Mouse (Mus musculus): ENCODE data around the gene Plppr2. TPM values are rescaled to one million over a fixed set of nuclear protein-coding genes. Genes with fewer than 3 reads are reported as not detected.

Plppr2 gene
- total RNA-seq, 1 experiment, result 2.0 TPM

DNA sequence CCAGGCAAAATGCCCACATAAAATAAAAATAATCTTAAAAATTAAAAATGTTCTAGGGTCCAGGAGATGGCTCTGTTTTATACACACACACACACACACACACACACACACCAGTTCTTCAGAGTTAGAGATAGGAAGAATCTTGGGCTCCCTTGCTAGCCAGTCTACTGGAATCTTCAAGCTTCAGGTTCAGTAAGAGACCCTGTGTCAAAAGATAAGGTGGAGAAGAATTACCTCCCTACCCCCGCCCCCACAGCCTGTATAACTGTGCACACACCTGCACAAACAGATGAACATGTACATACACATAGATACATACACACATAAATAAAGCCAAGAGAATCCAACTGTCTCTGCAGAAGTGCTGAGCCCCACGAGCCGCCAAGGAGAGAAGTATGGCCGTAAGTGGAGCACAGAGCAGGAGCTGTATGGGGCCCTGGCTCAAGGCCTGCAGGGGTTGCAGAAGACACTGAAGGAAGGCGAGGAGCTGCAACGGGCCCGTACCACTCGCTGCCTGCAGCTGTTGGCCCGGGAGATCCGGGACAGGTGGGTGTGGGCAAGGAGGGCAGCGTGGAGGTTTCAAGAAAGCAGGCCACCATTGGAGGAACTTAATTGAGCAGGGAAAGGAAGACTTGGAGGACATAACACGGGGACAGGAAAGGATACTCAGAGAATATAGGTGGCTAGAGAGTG is 4.2 kb upstream of the Plppr2 start:
- Histone ChIP-seq H3K27ac (ENCODE audit: insufficient read depth, low read depth, low read length, poor library complexity, severe bottlenecking) (no peak overlapping the region), H3K36me3 (ENCODE audit: control insufficient read depth, insufficient read depth, low read length, poor library complexity, severe bottlenecking) (no peaks in the 10 kb centered on the region; the same call in 1 of the 2 replicates), H3K9ac (ENCODE audit: insufficient read depth, low read depth, low read length, poor library complexity, severe bottlenecking) (no peak overlapping the region), H3K9me3 (ENCODE audit: control insufficient read depth, insufficient read depth, low read depth, low read length) (no peaks in the 10 kb centered on the region), H3K4me3 (ENCODE audit: insufficient read depth in 1 of 2, low read depth in 1 of 2, low read length in 2 of 2, poor library complexity in 1 of 2, severe bottlenecking in 1 of 2) (peak overlapping the region in 1 of 2 experiments; percentile 38; a peak in 1 of 4 replicates), H3K4me1 (ENCODE audit: control insufficient read depth in 2 of 2, insufficient read depth in 2 of 2, low read length in 2 of 2, poor library complexity in 1 of 2) (peaks cover 2 to 12% of the 10 kb centered on the region in 2 experiments; a peak in 2 of 4 replicates)
- no peak for TF ChIP-seq ZC3H11A (IDR thresholded peaks at IDR 0.05; ENCODE audit: borderline replicate concordance, low read depth, low read length)
- TF ChIP-seq ZNF384 (IDR thresholded peaks at IDR 0.05; ENCODE audit: low read depth, low read length), result no peak
- TF ChIP-seq CHD2 (IDR thresholded peaks at IDR 0.05; ENCODE audit: low read depth, low read length), result no peak
- TF ChIP-seq MAFK (IDR thresholded peaks at IDR 0.05; ENCODE audit: insufficient read depth, low read depth, low read length), result no peak
- no peak for TF ChIP-seq HCFC1 (IDR thresholded peaks at IDR 0.05; ENCODE audit: borderline replicate concordance, insufficient read depth, low read length)
- in situ Hi-C loops (cut with MboI; ENCODE audit: low sequenced_read_pairs in 2 of 2, unreplicated experiment in 2 of 2), result no loop called here
- no peak for DNase-seq (ENCODE audit: low read depth, low spot score)

DNA sequence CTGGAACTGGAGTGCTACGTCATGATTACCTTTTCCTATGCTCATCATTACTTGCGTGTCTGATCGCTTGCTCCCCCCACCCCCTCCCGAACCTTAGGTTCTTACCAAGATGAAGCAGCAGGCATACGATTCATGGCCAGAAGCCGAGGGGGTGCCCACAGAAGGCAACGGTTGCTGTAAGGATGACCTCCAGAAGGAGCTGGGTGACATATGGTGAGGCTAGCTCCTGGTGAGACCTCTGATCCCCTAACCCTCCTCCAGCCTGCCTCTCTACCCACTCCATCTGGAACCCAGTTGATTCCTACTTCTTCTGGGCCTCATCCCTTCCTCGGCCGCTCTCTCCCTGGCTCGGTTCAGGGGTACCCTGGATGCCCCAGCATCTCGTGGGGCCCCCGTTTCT is 2.8 kb upstream of the Plppr2 start:
- Histone ChIP-seq H3K36me3 (ENCODE audit: control insufficient read depth, insufficient read depth, low read length, poor library complexity, severe bottlenecking) (no peaks in the 10 kb centered on the region; the same call in 1 of the 2 replicates), H3K9ac (ENCODE audit: insufficient read depth, low read depth, low read length, poor library complexity, severe bottlenecking) (no peak overlapping the region), H3K4me1 (ENCODE audit: control insufficient read depth in 2 of 2, insufficient read depth in 2 of 2, low read length in 2 of 2, poor library complexity in 1 of 2) (peaks cover 2 to 12% of the 10 kb centered on the region in 2 experiments; a peak in 2 of 4 replicates), H3K27ac (ENCODE audit: insufficient read depth, low read depth, low read length, poor library complexity, severe bottlenecking) (no peak overlapping the region), H3K4me3 (ENCODE audit: insufficient read depth in 1 of 2, low read depth in 1 of 2, low read length in 2 of 2, poor library complexity in 1 of 2, severe bottlenecking in 1 of 2) (no peak overlapping the region), H3K9me3 (ENCODE audit: control insufficient read depth, insufficient read depth, low read depth, low read length) (no peaks in the 10 kb centered on the region)
- in situ Hi-C loops (cut with MboI; ENCODE audit: low sequenced_read_pairs in 2 of 2, unreplicated experiment in 2 of 2), result no loop called here
- TF ChIP-seq CHD2 (IDR thresholded peaks at IDR 0.05; ENCODE audit: low read depth, low read length) (no peak), MAFK (IDR thresholded peaks at IDR 0.05; ENCODE audit: insufficient read depth, low read depth, low read length) (no peak), ZC3H11A (IDR thresholded peaks at IDR 0.05; ENCODE audit: borderline replicate concordance, low read depth, low read length) (no peak), ZNF384 (IDR thresholded peaks at IDR 0.05; ENCODE audit: low read depth, low read length) (no peak), HCFC1 (IDR thresholded peaks at IDR 0.05; ENCODE audit: borderline replicate concordance, insufficient read depth, low read length) (no peak)
- no peak for DNase-seq (ENCODE audit: low read depth, low spot score)

DNA sequence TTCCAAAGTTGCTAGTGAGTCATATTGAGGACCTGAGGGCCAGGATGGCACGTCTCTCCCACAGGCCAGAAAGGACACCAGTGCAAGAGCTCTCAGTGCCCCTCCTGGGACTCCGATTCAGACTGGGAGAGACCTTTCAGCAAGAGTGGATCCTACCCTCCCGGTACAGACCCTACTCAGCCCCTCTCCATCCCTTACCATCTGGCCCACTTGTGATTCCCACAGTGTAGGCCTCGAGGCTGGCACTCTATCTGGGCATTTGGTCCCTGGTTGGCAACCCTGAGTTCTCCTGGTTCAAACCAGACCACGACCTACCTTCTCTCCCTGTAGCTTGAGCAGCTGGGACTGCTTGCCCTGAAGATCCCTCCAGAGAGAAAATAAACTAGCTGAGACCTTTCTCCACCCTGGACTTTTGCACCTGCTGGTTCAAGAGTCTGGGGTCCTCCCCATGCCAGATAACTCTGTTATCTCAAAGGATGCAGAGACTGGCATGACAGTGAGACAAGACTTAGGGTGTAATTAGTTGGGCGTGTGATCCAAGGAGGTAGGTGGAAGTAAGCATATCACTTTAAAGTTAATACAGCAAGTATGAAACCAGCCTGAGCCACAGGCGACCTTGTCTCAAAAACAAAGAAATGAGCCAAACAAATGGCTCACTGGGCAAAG is 1.2 kb upstream of the Plppr2 start:
- Histone ChIP-seq H3K9ac (ENCODE audit: insufficient read depth, low read depth, low read length, poor library complexity, severe bottlenecking) (no peak overlapping the region), H3K4me1 (ENCODE audit: control insufficient read depth in 2 of 2, insufficient read depth in 2 of 2, low read length in 2 of 2, poor library complexity in 1 of 2) (peaks cover 2 to 12% of the 10 kb centered on the region in 2 experiments; a peak in 2 of 4 replicates)
- in situ Hi-C loops (cut with MboI; ENCODE audit: low sequenced_read_pairs in 2 of 2, unreplicated experiment in 2 of 2), result no loop called here

DNA sequence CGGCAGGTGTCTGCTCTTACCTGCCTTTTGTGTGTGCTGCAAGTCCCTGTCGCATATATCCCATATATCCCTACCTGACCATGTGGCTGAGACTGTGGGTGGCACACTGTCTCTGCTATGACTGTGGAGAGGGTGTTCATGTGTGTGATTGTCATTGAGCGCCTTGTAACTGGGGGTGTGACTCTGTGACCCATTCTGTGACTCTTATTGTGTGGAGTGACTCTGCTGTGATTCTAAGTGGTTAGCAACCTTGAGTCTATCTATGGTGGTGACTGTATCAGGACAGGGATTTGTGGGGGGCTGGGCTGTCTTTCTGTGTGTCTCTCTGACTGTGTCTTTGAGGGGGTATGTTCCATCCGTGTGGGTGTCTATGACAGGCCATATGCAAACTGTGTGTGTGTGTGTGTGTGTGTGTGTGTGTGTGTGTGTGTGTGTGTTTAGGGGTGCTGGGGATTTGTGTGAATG is 910 bp downstream of the Plppr2 start:
- no peaks in the 10 kb centered on the region; the same call in 1 of the 2 replicates for H3K36me3 ChIP-seq (ENCODE audit: control insufficient read depth, insufficient read depth, low read length, poor library complexity, severe bottlenecking)
- no peak overlapping the region for H3K4me3 ChIP-seq (ENCODE audit: insufficient read depth in 1 of 2, low read depth in 1 of 2, low read length in 2 of 2, poor library complexity in 1 of 2, severe bottlenecking in 1 of 2)
- no peak overlapping the region for H3K9ac ChIP-seq (ENCODE audit: insufficient read depth, low read depth, low read length, poor library complexity, severe bottlenecking)
- no peak overlapping the region for H3K27ac ChIP-seq (ENCODE audit: insufficient read depth, low read depth, low read length, poor library complexity, severe bottlenecking)
- DNase-seq (ENCODE audit: low read depth, low spot score), result no peak
- TF ChIP-seq HCFC1 (IDR thresholded peaks at IDR 0.05; ENCODE audit: borderline replicate concordance, insufficient read depth, low read length) (no peak), MAFK (IDR thresholded peaks at IDR 0.05; ENCODE audit: insufficient read depth, low read depth, low read length) (no peak), ZC3H11A (IDR thresholded peaks at IDR 0.05; ENCODE audit: borderline replicate concordance, low read depth, low read length) (no peak), CHD2 (IDR thresholded peaks at IDR 0.05; ENCODE audit: low read depth, low read length) (no peak), ZNF384 (IDR thresholded peaks at IDR 0.05; ENCODE audit: low read depth, low read length) (no peak)
- H3K4me1 ChIP-seq (ENCODE audit: control insufficient read depth in 2 of 2, insufficient read depth in 2 of 2, low read length in 2 of 2, poor library complexity in 1 of 2), result peaks cover 2 to 10% of the 10 kb centered on the region in 2 experiments; a peak in 2 of 4 replicates
- in situ Hi-C loops (cut with MboI; ENCODE audit: low sequenced_read_pairs in 2 of 2, unreplicated experiment in 2 of 2), result no loop called here
- no peaks in the 10 kb centered on the region for H3K9me3 ChIP-seq (ENCODE audit: control insufficient read depth, insufficient read depth, low read depth, low read length)

More for the DNA sequence above, 1.2 kb upstream of the Plppr2 start:
- no peak overlapping the region for H3K4me3 ChIP-seq (ENCODE audit: insufficient read depth in 1 of 2, low read depth in 1 of 2, low read length in 2 of 2, poor library complexity in 1 of 2, severe bottlenecking in 1 of 2)
- no peaks in the 10 kb centered on the region for H3K9me3 ChIP-seq (ENCODE audit: control insufficient read depth, insufficient read depth, low read depth, low read length)
- no peak for DNase-seq (ENCODE audit: low read depth, low spot score)
- H3K36me3 ChIP-seq (ENCODE audit: control insufficient read depth, insufficient read depth, low read length, poor library complexity, severe bottlenecking), result no peaks in the 10 kb centered on the region; the same call in 1 of the 2 replicates
- no peak overlapping the region for H3K27ac ChIP-seq (ENCODE audit: insufficient read depth, low read depth, low read length, poor library complexity, severe bottlenecking)
- TF ChIP-seq HCFC1 (IDR thresholded peaks at IDR 0.05; ENCODE audit: borderline replicate concordance, insufficient read depth, low read length), result no peak
- TF ChIP-seq CHD2 (IDR thresholded peaks at IDR 0.05; ENCODE audit: low read depth, low read length), result no peak
- no peak for TF ChIP-seq MAFK (IDR thresholded peaks at IDR 0.05; ENCODE audit: insufficient read depth, low read depth, low read length)
- TF ChIP-seq ZNF384 (IDR thresholded peaks at IDR 0.05; ENCODE audit: low read depth, low read length), result no peak
- no peak for TF ChIP-seq ZC3H11A (IDR thresholded peaks at IDR 0.05; ENCODE audit: borderline replicate concordance, low read depth, low read length)

All from ES-E14 (cell line).